Mouse (Mus musculus) megakaryocyte, embryonic 14.5 days (primary cell): ENCODE results near the gene Clca2. TPM values are rescaled to one million over a fixed set of nuclear protein-coding genes. Genes with fewer than 3 reads are reported as not detected.

Source experiments
- H3K27me3 ChIP-seq: replicated peaks from 2 replicates; pipeline ENCODE3; 2012; ENCODE audit warnings: inconsistent platforms
- H3K36me3 ChIP-seq: replicated peaks from 2 replicates; pipeline ENCODE3; 2012; ENCODE audit warnings: low read length, inconsistent platforms, mixed read lengths
- H3K4me1 ChIP-seq: 2 replicates; pipeline ENCODE4 v1.6.1; 2012; ENCODE audit warnings: inconsistent platforms
- H3K4me3 ChIP-seq: replicated peaks from 2 replicates; pipeline ENCODE3; 2012; ENCODE audit warnings: moderate library complexity, mild to moderate bottlenecking, inconsistent platforms
- H3K9me3 ChIP-seq: 2 replicates; pipeline ENCODE4 v1.6.1; 2012; ENCODE audit warnings: inconsistent platforms
- FLI1 ChIP-seq: IDR thresholded peaks from 2 replicates; pipeline ENCODE4 v1.6.1; 2012; ENCODE audit warnings: low read length, inconsistent platforms, mixed read lengths
- GATA1 ChIP-seq: IDR thresholded peaks from 3 replicates; pipeline ENCODE4 v1.6.1; 2012; ENCODE audit warnings: mixed read lengths, low read length, inconsistent platforms, borderline replicate concordance
- polyA plus RNA-seq: library from polyadenylated mRNA; stranded (reverse); fragments of >175 nt; gene quantifications from 2 replicates; pipeline ENCODE4 v1.2.3, GENCODE M21; 2012; ENCODE audit warnings: low replicate concordance; ENCODE audit not compliant: insufficient read depth

Clca2 gene
- polyA plus RNA-seq = not detected in 2 replicates

DNA sequence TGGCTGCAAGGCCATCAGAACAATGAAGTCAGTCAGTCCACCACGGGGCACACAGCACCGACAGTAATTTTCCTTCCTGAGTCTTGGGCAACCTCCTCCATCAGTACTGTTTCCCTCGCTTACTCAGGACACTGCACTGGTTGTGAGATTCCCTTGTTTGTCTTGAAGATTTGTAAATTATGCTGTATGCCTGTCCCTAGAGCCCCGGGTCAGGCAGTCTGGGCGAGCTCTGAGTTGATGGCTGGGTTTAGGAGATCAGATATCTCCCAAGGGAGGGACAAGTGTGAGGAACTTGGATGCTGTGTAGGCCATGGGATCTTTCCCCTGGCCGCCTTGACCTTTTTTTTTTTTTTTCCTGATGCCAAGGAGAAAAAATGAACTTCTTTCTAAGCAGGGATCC lies at the start of gene Clca2:
Gene Clca2, minus strand, starts transcription at position 153 of the 400 bp plus-strand sequence.
- peaks cover 2% of the 10 kb centered on the region for H3K27me3 ChIP-seq
- H3K9me3 ChIP-seq = peaks cover 3% of the 10 kb centered on the region; the same call in 1 of the 2 replicates
- no peak within 1 kb of the TSS for H3K4me3 ChIP-seq
- TF ChIP-seq FLI1 (no peak), GATA1 (no peak)
- no peaks in the 10 kb centered on the region for H3K36me3 ChIP-seq
- H3K4me1 ChIP-seq = peaks cover 15% of the 10 kb centered on the region

- no peak for TF ChIP-seq GATA1
- TF ChIP-seq FLI1 = no peak
- Histone ChIP-seq H3K4me1 (peaks cover 4% of the 10 kb centered on the region; the same call in 1 of the 2 replicates), H3K4me3 (no peak overlapping the region), H3K36me3 (peaks cover 31% of the 10 kb centered on the region), H3K9me3 (no peaks in the 10 kb centered on the region), H3K27me3 (no peaks in the 10 kb centered on the region)
Observed at GRCm38 (mm10) chr3:145147952-145148351, 48.7 kb upstream of the Clca2 start.

- Histone ChIP-seq H3K27me3 (no peaks in the 10 kb centered on the region), H3K36me3 (peaks cover 31% of the 10 kb centered on the region), H3K4me1 (peaks cover 4% of the 10 kb centered on the region; the same call in 1 of the 2 replicates), H3K9me3 (no peaks in the 10 kb centered on the region), H3K4me3 (no peak overlapping the region)
- TF ChIP-seq FLI1 (no peak), GATA1 (no peak)
Observed at GRCm38 (mm10) chr3:145147483-145147882, 48.2 kb upstream of the Clca2 start.

DNA sequence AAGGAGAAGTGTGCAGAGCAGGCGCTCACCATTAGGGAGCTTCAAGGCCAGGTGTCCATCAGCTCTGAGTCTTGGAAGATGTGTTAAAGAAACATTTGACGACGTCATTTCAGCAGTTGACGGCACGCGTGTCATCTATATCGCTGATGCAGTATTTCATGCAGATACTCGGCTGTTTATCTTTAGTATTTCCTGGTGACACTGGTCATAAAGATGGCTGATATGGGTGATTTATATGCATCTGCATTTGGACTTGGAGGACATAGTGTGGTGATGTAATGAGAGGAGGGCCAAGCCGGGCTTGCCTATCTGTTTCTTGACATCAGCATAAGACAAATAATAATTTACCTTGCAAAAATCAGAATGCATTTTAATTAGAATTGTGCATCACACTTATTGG lies 47.6 kb upstream of the Clca2 start:
- no peak for TF ChIP-seq GATA1
- no peak for TF ChIP-seq FLI1

DNA sequence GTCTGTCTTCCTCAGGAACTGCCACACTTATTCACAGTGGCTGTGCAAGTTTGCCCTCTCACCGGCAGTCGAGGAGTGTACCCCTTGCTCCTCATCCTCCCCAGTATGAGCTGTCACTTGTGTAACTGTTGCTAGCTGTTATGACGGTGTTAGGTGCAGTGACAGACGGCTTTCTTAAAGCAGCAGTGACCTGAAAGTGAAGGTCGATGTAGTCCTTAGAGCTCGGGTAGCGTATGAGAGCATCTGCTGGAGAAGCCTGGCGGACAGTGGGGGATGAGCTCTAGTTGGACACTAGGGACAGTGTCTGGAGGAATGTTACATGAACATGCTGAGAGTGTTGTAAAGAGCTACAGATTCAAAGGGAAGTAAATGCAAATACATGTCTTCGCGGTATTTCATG lies 44.6 kb upstream of the Clca2 start:
- TF ChIP-seq FLI1 (no peak), GATA1 (no peak)
- Histone ChIP-seq H3K27me3 (no peaks in the 10 kb centered on the region), H3K36me3 (peaks cover 25% of the 10 kb centered on the region), H3K4me3 (no peak overlapping the region), H3K4me1 (no peaks in the 10 kb centered on the region), H3K9me3 (no peaks in the 10 kb centered on the region)

More for the DNA sequence above, 47.6 kb upstream of the Clca2 start:
- peaks cover 4% of the 10 kb centered on the region; the same call in 1 of the 2 replicates for H3K4me1 ChIP-seq
- H3K36me3 ChIP-seq = peaks cover 27% of the 10 kb centered on the region
- no peaks in the 10 kb centered on the region for H3K9me3 ChIP-seq
- H3K27me3 ChIP-seq = no peaks in the 10 kb centered on the region
- no peak overlapping the region for H3K4me3 ChIP-seq

DNA sequence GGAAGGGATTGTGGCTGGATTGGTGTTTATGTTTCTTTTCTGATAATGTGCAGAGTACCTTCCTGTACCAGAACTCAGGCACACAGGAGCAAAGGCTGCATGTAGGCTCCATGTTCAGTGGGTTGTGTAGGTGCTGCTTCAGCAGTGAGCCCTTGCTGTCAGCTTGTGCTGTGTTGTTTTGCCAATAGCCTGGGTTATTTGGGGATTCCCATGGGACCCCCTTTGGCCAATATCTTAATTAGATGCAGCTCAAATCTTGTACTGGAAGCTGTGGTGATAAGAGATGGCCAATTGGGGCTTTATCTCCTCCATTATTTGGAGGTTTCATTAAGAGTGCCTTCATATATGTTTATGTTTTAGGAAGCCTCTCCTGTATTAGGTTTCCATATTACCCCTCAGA lies 43.7 kb upstream of the Clca2 start:
- TF ChIP-seq GATA1 = no peak
- TF ChIP-seq FLI1 = no peak
- Histone ChIP-seq H3K9me3 (no peaks in the 10 kb centered on the region), H3K4me3 (no peak overlapping the region), H3K4me1 (no peaks in the 10 kb centered on the region), H3K36me3 (peaks cover 28% of the 10 kb centered on the region), H3K27me3 (no peaks in the 10 kb centered on the region)

DNA sequence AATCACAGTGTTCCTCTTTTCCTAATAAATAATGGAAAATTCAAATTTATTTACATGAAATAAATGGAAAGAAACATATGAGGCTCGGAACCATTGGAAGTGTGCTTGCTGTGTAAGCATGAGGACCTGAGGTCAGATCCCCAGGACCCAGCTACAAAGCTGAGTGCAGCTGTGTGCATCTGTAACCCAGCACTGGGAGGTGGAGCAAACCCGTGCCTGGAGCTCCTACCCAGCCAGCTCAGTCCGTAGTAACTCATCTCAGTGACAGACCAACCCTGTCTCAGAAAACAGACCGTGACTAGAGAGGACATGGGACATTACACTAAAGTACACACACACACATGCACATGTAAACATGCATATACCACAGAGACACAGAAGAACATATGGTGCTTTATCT lies 41.0 kb upstream of the Clca2 start:
- Histone ChIP-seq H3K27me3 (no peaks in the 10 kb centered on the region), H3K9me3 (no peaks in the 10 kb centered on the region), H3K4me3 (no peak overlapping the region), H3K36me3 (peaks cover 25% of the 10 kb centered on the region), H3K4me1 (no peaks in the 10 kb centered on the region)
- no peak for TF ChIP-seq GATA1

DNA sequence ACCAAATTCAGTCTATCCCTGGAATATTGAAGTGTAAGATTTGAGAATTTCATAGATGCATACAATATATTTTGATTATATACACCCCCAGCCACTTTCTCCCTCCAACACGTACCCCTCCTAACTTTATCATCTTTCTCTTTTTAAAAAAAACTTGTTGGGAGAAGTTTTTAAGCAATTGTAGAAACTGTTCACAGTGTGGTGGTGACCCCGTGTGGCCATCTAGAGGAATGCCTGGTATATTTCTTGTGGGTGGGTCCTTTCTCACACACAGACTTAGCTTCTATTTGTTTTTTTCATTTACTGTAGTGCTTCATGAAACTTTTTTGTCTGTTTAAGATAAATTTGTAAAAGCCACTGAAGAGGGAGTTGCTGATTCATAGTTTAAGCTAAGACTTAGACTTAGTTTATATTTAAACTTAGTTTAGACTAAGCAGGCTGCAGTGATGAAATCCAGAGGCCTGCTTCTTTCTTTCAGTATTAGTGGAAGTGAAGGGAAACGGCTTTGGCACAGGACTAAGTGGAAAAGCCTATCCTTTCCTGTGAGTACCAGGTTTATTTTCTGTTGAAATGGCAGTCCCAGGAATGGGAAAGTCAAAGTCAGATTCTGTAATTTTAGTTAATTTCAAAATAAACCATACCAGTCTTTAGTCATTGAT lies 32.1 kb upstream of the Clca2 start:
- no peak overlapping the region for H3K4me3 ChIP-seq
- peaks cover 58% of the 10 kb centered on the region for H3K36me3 ChIP-seq
- H3K9me3 ChIP-seq = no peaks in the 10 kb centered on the region
- H3K27me3 ChIP-seq = no peaks in the 10 kb centered on the region
- H3K4me1 ChIP-seq = no peaks in the 10 kb centered on the region
- TF ChIP-seq FLI1 (no peak), GATA1 (no peak)

- TF ChIP-seq GATA1 = no peak
- TF ChIP-seq FLI1 = no peak
- Histone ChIP-seq H3K9me3 (no peaks in the 10 kb centered on the region), H3K4me1 (no peaks in the 10 kb centered on the region), H3K27me3 (no peaks in the 10 kb centered on the region), H3K36me3 (peaks cover 55% of the 10 kb centered on the region), H3K4me3 (no peak overlapping the region)
Observed at GRCm38 (mm10) chr3:145129356-145129755, 30.1 kb upstream of the Clca2 start.

GRCm38 (mm10) chr3:145126618-145127017 lies 27.4 kb upstream of the Clca2 start:
- TF ChIP-seq FLI1 (no peak), GATA1 (no peak)
- Histone ChIP-seq H3K36me3 (peaks cover 31% of the 10 kb centered on the region), H3K9me3 (no peaks in the 10 kb centered on the region), H3K27me3 (no peaks in the 10 kb centered on the region), H3K4me3 (no peak overlapping the region), H3K4me1 (peaks cover 6% of the 10 kb centered on the region; the same call in 1 of the 2 replicates)
